ENCODE assay signal across 8 mouse cellular contexts in the genomic region with DNA sequence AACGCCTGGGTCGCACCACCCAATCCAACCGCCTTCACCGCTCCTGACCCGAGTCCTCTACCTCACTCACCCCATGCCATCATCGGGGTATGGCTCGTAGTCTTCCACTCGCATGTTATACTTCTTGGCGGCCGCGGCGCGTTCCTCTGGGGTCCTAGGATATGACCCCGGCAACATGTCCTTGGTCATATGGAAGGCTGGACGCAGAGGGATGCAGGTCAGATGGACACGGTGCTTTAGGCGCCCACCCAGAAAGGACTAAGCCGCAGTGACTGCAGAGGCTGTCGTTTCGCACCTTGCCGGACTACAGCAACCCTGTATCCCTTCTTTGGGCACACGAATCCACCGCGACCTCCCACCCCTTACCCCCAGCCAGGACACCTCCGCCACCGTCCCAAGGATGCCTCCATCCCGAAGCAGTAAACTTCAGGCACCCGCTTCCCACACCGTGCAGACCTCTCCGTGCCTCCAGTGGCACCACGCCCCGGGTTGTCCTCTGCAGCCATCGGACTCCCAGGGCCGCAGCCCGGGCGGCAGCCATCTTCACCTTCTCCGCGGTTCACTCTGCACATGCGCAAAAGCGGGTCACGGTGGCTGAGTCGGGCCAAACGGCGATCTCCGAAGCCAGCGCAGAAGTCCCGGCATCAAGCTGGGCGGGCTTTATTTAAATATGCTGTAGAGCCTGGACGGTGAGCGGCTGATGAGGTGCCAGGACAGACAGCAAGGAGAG. TPM values are rescaled to one million over a fixed set of nuclear protein-coding genes. Genes with fewer than 3 reads are reported as not detected.
A peak's percentile ranks its signal among the peaks of the same experiment; 100 is the strongest.
DNase-seq lines count a peak whose midpoint lies in the region; ATAC-seq lines count a peak whose summit lies in the region.

A gene (minus strand): TSS at position 580 of the 730 bp plus-strand sequence.

- peak within 1 kb of the TSS; percentile 95 for H3K27ac ChIP-seq in brown adipose tissue, adult 24 weeks (replicated peaks; ENCODE audit: low read depth, low read length)
- H3K27ac ChIP-seq in heart, embryonic 14.5 days (replicated peaks in 1 of 2; ENCODE audit: control insufficient read depth in 1 of 2, insufficient read depth in 1 of 2, low read depth in 2 of 2, low read length in 2 of 2): peak within 1 kb of the TSS; percentile 47 to 88
- H3K27ac ChIP-seq in liver, embryonic 13.5 days: peak within 1 kb of the TSS; percentile 70
- H3K27ac ChIP-seq in stomach, embryonic 16.5 days (ENCODE audit: low read length): peak within 1 kb of the TSS; percentile 73; the same call in 1 of the 2 replicates

- peak within 1 kb of the TSS; percentile 74 for H3K4me2 ChIP-seq in heart, embryonic 14.5 days (ENCODE audit: low read length)
- H3K4me2 ChIP-seq in liver, embryonic 13.5 days: peak within 1 kb of the TSS; percentile 80
- peak within 1 kb of the TSS; percentile 80 for H3K4me2 ChIP-seq in stomach, embryonic 16.5 days (ENCODE audit: low read depth, low read length)

- peaks cover 7% of the 10 kb centered on the region for H3K4me1 ChIP-seq in brown adipose tissue, adult 24 weeks (ENCODE audit: control insufficient read depth, insufficient read depth, insufficient read length, low read length)
- H3K4me1 ChIP-seq in heart, embryonic 14.5 days (ENCODE audit: control insufficient read depth in 2 of 2, insufficient read depth in 2 of 2, low read length in 2 of 2): peaks cover 0 to 10% of the 10 kb centered on the region in 2 experiments; a peak in 2 of 4 replicates
- H3K4me1 ChIP-seq in liver, embryonic 13.5 days (replicated peaks): peaks cover 19% of the 10 kb centered on the region
- H3K4me1 ChIP-seq in stomach, embryonic 16.5 days (ENCODE audit: control insufficient read depth, insufficient read depth, low read length): peaks cover 6% of the 10 kb centered on the region

- ATAC-seq in heart, embryonic 14.5 days (ENCODE audit: insufficient number of reproducible peaks, insufficient read depth, low FRiP score, low read depth): peak; percentile 85
- peak; percentile 89 for ATAC-seq in liver, embryonic 13.5 days (ENCODE audit: low read depth)
- peak; percentile 89 for ATAC-seq in stomach, embryonic 16.5 days (ENCODE audit: insufficient read depth, low FRiP score)

- peak within 1 kb of the TSS; percentile 76 for H3K4me3 ChIP-seq in brown adipose tissue, adult 24 weeks (ENCODE audit: insufficient read depth, low read depth, low read length)
- peak within 1 kb of the TSS; percentile 81 to 86 for H3K4me3 ChIP-seq in heart, embryonic 14.5 days (ENCODE audit: control insufficient read depth in 1 of 2, insufficient read depth in 1 of 2, low read depth in 1 of 2, low read length in 2 of 2)
- H3K4me3 ChIP-seq in liver, embryonic 13.5 days (replicated peaks): peak within 1 kb of the TSS; percentile 91
- H3K4me3 ChIP-seq in stomach, embryonic 16.5 days (replicated peaks; ENCODE audit: low read length): peak within 1 kb of the TSS; percentile 78

- WGBS in heart, embryonic 14.5 days: under 1% methylated on average over 50 of the region's 50 CpGs
- under 1% methylated on average over 50 of the region's 50 CpGs for WGBS in liver, embryonic 13.5 days (ENCODE audit: insufficient replicate concordance)
- under 1% methylated on average over 50 of the region's 50 CpGs for WGBS in stomach, embryonic 16.5 days

- 0 out of 2 replicates have a peak, but pooled peaks cover 3% of the 10 kb centered on the region for H3K27me3 ChIP-seq in heart, embryonic 14.5 days (ENCODE audit: control insufficient read depth, insufficient read depth, low read length)
- H3K27me3 ChIP-seq in liver, embryonic 13.5 days: peaks cover 10% of the 10 kb centered on the region
- no peaks in the 10 kb centered on the region for H3K27me3 ChIP-seq in stomach, embryonic 16.5 days (ENCODE audit: control insufficient read depth, insufficient read depth, low read length)

- peaks cover 37% of the 10 kb centered on the region for H3K36me3 ChIP-seq in heart, embryonic 14.5 days (ENCODE audit: control insufficient read depth, insufficient read depth, low read length)
- H3K36me3 ChIP-seq in liver, embryonic 13.5 days: peaks cover 34% of the 10 kb centered on the region
- H3K36me3 ChIP-seq in stomach, embryonic 16.5 days (ENCODE audit: control insufficient read depth, insufficient read depth, low read length): peaks cover 11% of the 10 kb centered on the region; the same call in 1 of the 2 replicates

- peak; percentile 96 for DNase-seq in CD4-positive, CD25-positive, alpha-beta regulatory T cell, adult 2 months (ENCODE audit: low read depth, low spot score)
- peak; percentile 78 for DNase-seq in fibroblast of lung, adult 2 months (ENCODE audit: low read depth)
- DNase-seq in kidney, postnatal 14 days: peak; percentile 97
- peak; percentile 92 for DNase-seq in liver, embryonic 13.5 days
- peak; percentile 98 for DNase-seq in neural tube, embryonic 10.5 days (ENCODE audit: extremely low spot score, low spot score)

- H3K9me3 ChIP-seq in heart, embryonic 14.5 days (ENCODE audit: control insufficient read depth, low read length): no peaks in the 10 kb centered on the region
- H3K9me3 ChIP-seq in liver, embryonic 13.5 days (replicated peaks): no peaks in the 10 kb centered on the region
- H3K9me3 ChIP-seq in stomach, embryonic 16.5 days (replicated peaks; ENCODE audit: control insufficient read depth, low read length): no peaks in the 10 kb centered on the region

- H3K9ac ChIP-seq in heart, embryonic 14.5 days (ENCODE audit: low read length): peak within 1 kb of the TSS; percentile 95
- H3K9ac ChIP-seq in liver, embryonic 13.5 days: peak within 1 kb of the TSS; percentile 92
- peak within 1 kb of the TSS; percentile 98 for H3K9ac ChIP-seq in stomach, embryonic 16.5 days (ENCODE audit: low read length)

RNA-seq across cellular contexts. Expression of the gene that starts here (rescaled TPM):
- polyA plus RNA-seq in brown adipose tissue, adult 24 weeks (2012; ENCODE audit: insufficient read depth, insufficient read length, missing spikeins): 2,301 and 2,740 TPM in 2 replicates
- 1,268 TPM in 2 replicates for polyA plus RNA-seq in heart, embryonic 14.5 days (2014; fragmentation: Nextera tagmentation; extraction: Ambion mirVana)
- polyA plus RNA-seq in liver, embryonic 13.5 days (2015; fragmentation: Nextera tagmentation; extraction: Ambion mirVana): 345 and 371 TPM in 2 replicates
- polyA plus RNA-seq in stomach, embryonic 16.5 days (2015; fragmentation: Nextera tagmentation; extraction: Ambion mirVana): 524 and 535 TPM in 2 replicates

Comparison
In these comparisons a context has a peak if more than half of its experiments do, and no peak if none do; other contexts are left out.
1. Peak in every context shown above with its lines: DNase-seq, ATAC-seq, H3K4me3 ChIP-seq and H3K27ac ChIP-seq.